Mouse (Mus musculus) embryonic fibroblast, embryonic 13.5 days (primary cell): ENCODE measurements around the gene Slc35b3. TPM values are rescaled to one million over a fixed set of nuclear protein-coding genes. Genes with fewer than 3 reads are reported as not detected.

Experiments
- H3K27ac ChIP-seq: 2 replicates; pipeline ENCODE4 v1.5.1; 2012; ENCODE audit warnings: low read length, control low read depth, inconsistent platforms; ENCODE audit not compliant: insufficient read depth
- H3K4me1 ChIP-seq: 2 replicates; pipeline ENCODE4 v1.6.1; 2011; ENCODE audit warnings: low read length; ENCODE audit not compliant: control insufficient read depth, insufficient read depth
- H3K4me3 ChIP-seq: 2 replicates; pipeline ENCODE4 v1.5.1; 2011; ENCODE audit warnings: mild to moderate bottlenecking, control low read depth, low read length; ENCODE audit not compliant: insufficient read depth
- CTCF ChIP-seq: IDR thresholded peaks from 2 replicates; pipeline ENCODE4 v1.5.1; 2011; ENCODE audit warnings: mild to moderate bottlenecking, control low read depth, low read length, moderate library complexity, borderline replicate concordance; ENCODE audit not compliant: insufficient read depth
- POLR2A ChIP-seq: IDR thresholded peaks from 2 replicates; pipeline ENCODE4 v1.6.1; 2011; ENCODE audit warnings: low read depth, mild to moderate bottlenecking, control low read depth, low read length, moderate library complexity
- polyA plus RNA-seq: library from polyadenylated mRNA; stranded (reverse); fragments of >200 nt; gene quantifications from 2 replicates; pipeline ENCODE4 v1.2.4, GENCODE M21; 2011; ENCODE audit warnings: low read depth; ENCODE audit not compliant: missing spikeins, insufficient read length

Gene Slc35b3
- polyA plus RNA-seq, 1 experiment = 20.6 TPM

- Histone ChIP-seq H3K27ac (no peak overlapping the region), H3K4me3 (no peak overlapping the region), H3K4me1 (no peaks in the 10 kb centered on the region)
- TF ChIP-seq POLR2A (no peak), CTCF (no peak)
These were observed 16.3 kb upstream of the Slc35b3 start for GRCm38 (mm10) chr13:38976978-38977377.

GRCm38 (mm10) chr13:38975853-38976252 is 15.2 kb upstream of the Slc35b3 start:
- Histone ChIP-seq H3K4me3 (no peak overlapping the region), H3K4me1 (no peaks in the 10 kb centered on the region), H3K27ac (no peak overlapping the region)
- TF ChIP-seq POLR2A (no peak), CTCF (no peak)

GRCm38 (mm10) chr13:38972602-38973001 is 11.9 kb upstream of the Slc35b3 start:
- Histone ChIP-seq H3K4me3 (no peak overlapping the region), H3K4me1 (no peaks in the 10 kb centered on the region), H3K27ac (no peak overlapping the region)
- TF ChIP-seq CTCF (no peak), POLR2A (no peak)

GRCm38 (mm10) chr13:38971047-38971446 is 10.4 kb upstream of the Slc35b3 start:
- H3K27ac ChIP-seq = no peak overlapping the region
- H3K4me3 ChIP-seq = no peak overlapping the region
- no peaks in the 10 kb centered on the region for H3K4me1 ChIP-seq
- no peak for TF ChIP-seq POLR2A
- TF ChIP-seq CTCF = no peak

- TF ChIP-seq POLR2A (no peak), CTCF (no peak)
- Histone ChIP-seq H3K4me1 (no peaks in the 10 kb centered on the region), H3K4me3 (no peak overlapping the region), H3K27ac (no peak overlapping the region)
These were observed 6.8 kb upstream of the Slc35b3 start for GRCm38 (mm10) chr13:38967518-38967917.

- Histone ChIP-seq H3K27ac (no peak overlapping the region), H3K4me3 (no peak overlapping the region), H3K4me1 (no peaks in the 10 kb centered on the region)
- TF ChIP-seq CTCF = no peak
- no peak for TF ChIP-seq POLR2A
These were observed 6.3 kb upstream of the Slc35b3 start for GRCm38 (mm10) chr13:38966922-38967448.

- TF ChIP-seq CTCF (no peak), POLR2A (no peak)
- no peak overlapping the region for H3K4me3 ChIP-seq
- H3K4me1 ChIP-seq = peaks cover 9% of the 10 kb centered on the region
These were observed 2.1 kb upstream of the Slc35b3 start for GRCm38 (mm10) chr13:38962771-38963170.

GRCm38 (mm10) chr13:38958037-38958436 is 2.6 kb downstream of the Slc35b3 start:
- Histone ChIP-seq H3K4me1 (peaks cover 10% of the 10 kb centered on the region), H3K27ac (no peak overlapping the region), H3K4me3 (no peak overlapping the region)
- TF ChIP-seq CTCF (no peak), POLR2A (no peak)

More at GRCm38 (mm10) chr13:38962771-38963170, 2.1 kb upstream of the Slc35b3 start:
- H3K27ac ChIP-seq = no peak overlapping the region

GRCm38 (mm10) chr13:38946296-38947012 is 14.2 kb downstream of the Slc35b3 start:
- no peak overlapping the region for H3K4me3 ChIP-seq
- H3K27ac ChIP-seq = no peak overlapping the region
- TF ChIP-seq CTCF = no peak
- no peak for TF ChIP-seq POLR2A
- no peaks in the 10 kb centered on the region for H3K4me1 ChIP-seq

- no peak overlapping the region for H3K4me3 ChIP-seq
- no peak for TF ChIP-seq CTCF
- no peak for TF ChIP-seq POLR2A
- H3K4me1 ChIP-seq = no peaks in the 10 kb centered on the region
- H3K27ac ChIP-seq = no peak overlapping the region
These were observed 14.9 kb downstream of the Slc35b3 start for GRCm38 (mm10) chr13:38945767-38946166.
